Mouse (Mus musculus) heart, embryonic 11.5 days (tissue): Measurements from ENCODE around the gene Socs7. TPM values are rescaled to one million over a fixed set of nuclear protein-coding genes. Genes with fewer than 3 reads are reported as not detected.

ENCODE experiments used
- ATAC-seq: fragments of 200-750 bp; cut with Nextera tagmentation; replicated peaks from 2 replicates; pipeline ENCODE4 v1.8.0; 2017; ENCODE audit warnings: moderate library complexity; ENCODE audit not compliant: insufficient number of reproducible peaks, low FRiP score, low TSS enrichment
- H3K27ac ChIP-seq: fragments of 300-500 bp; sonication (generic); 2 replicates; pipeline ENCODE4 v1.5.1; 2014; ENCODE audit warnings: mild to moderate bottlenecking, low read depth, low read length
- H3K27me3 ChIP-seq: fragments of 300-500 bp; sonication (generic); 2 replicates; pipeline ENCODE4 v1.6.1; 2014; ENCODE audit warnings: mild to moderate bottlenecking, low read length, mixed read lengths; ENCODE audit not compliant: control insufficient read depth, insufficient read depth
- H3K36me3 ChIP-seq: fragments of 300-500 bp; sonication (generic); 2 replicates; pipeline ENCODE4 v1.6.1; 2014; ENCODE audit warnings: mild to moderate bottlenecking, low read length, moderate library complexity, mixed read lengths; ENCODE audit not compliant: control insufficient read depth, insufficient read depth
- H3K4me1 ChIP-seq: fragments of 300-500 bp; sonication (generic); 2 replicates; pipeline ENCODE4 v1.6.1; 2014; ENCODE audit warnings: low read length; ENCODE audit not compliant: control insufficient read depth, insufficient read depth
- H3K4me2 ChIP-seq: fragments of 300-500 bp; sonication (generic); 2 replicates; pipeline ENCODE4 v1.6.1; 2014; ENCODE audit warnings: mild to moderate bottlenecking, moderate library complexity
- H3K4me3 ChIP-seq: fragments of 300-500 bp; sonication (generic); 2 replicates; pipeline ENCODE4 v1.5.1; 2014; ENCODE audit warnings: low read depth, low read length
- H3K9ac ChIP-seq: fragments of 300-500 bp; sonication (generic); 2 replicates; pipeline ENCODE4 v1.6.1; 2014; ENCODE audit warnings: mild to moderate bottlenecking, low read depth, low read length, moderate library complexity
- H3K9me3 ChIP-seq: fragments of 300-500 bp; sonication (generic); replicated peaks from 2 replicates; pipeline ENCODE4 v1.6.1; 2016; ENCODE audit warnings: low read length; ENCODE audit not compliant: control insufficient read depth
- WGBS: fragments of 180-500 bp; shearing (Covaris S2); extraction: QIAGEN DNeasy Blood & Tissue Kit; methylation state at CpG from one replicate; pipeline ENCODE4 v1.1.7; 2014; ENCODE audit not compliant: insufficient replicate concordance; 5-methylcytosine and 5-hydroxymethylcytosine counted together
- polyA plus RNA-seq: library from polyadenylated mRNA; unstranded; fragments of >200 nt; fragmentation: Nextera tagmentation; extraction: Ambion mirVana; gene quantifications from 2 replicates; pipeline ENCODE4 v1.2.1, GENCODE M21; 2014

Socs7 gene
- polyA plus RNA-seq, 1 experiment from 2014 or later = 2.9 TPM

DNA sequence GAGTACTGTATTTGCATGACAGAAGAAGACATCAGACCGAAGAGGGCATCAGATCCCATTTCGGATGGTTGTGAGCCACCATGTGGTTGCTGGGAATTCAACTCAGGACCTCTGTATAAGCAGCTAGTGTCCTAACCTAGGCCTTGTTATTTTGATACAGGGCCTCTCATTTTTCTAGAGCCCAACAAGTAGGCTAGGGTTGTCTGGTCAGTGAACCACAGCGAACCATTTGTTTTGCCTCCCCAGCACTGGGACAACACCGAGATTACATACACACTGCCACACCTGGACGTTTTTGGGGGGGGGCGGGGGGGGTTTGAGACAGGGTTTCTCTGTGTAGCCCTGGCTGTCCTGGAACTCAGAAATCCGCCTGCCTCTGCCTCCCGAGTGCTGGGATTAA lies 71.8 kb downstream of the Socs7 start:
- no peak overlapping the region for H3K4me2 ChIP-seq
- peak overlapping the region; percentile 92; the same call in 1 of the 2 replicates for H3K27ac ChIP-seq
- no peak overlapping the region for H3K9ac ChIP-seq
- no peaks in the 10 kb centered on the region for H3K27me3 ChIP-seq
- no peaks in the 10 kb centered on the region for H3K36me3 ChIP-seq
- no peaks in the 10 kb centered on the region for H3K9me3 ChIP-seq
- WGBS = 74% methylated on average over 8 of the region's 8 CpGs
- H3K4me3 ChIP-seq = no peak overlapping the region
- H3K4me1 ChIP-seq = peaks cover 54% of the 10 kb centered on the region
- ATAC-seq = no peak

DNA sequence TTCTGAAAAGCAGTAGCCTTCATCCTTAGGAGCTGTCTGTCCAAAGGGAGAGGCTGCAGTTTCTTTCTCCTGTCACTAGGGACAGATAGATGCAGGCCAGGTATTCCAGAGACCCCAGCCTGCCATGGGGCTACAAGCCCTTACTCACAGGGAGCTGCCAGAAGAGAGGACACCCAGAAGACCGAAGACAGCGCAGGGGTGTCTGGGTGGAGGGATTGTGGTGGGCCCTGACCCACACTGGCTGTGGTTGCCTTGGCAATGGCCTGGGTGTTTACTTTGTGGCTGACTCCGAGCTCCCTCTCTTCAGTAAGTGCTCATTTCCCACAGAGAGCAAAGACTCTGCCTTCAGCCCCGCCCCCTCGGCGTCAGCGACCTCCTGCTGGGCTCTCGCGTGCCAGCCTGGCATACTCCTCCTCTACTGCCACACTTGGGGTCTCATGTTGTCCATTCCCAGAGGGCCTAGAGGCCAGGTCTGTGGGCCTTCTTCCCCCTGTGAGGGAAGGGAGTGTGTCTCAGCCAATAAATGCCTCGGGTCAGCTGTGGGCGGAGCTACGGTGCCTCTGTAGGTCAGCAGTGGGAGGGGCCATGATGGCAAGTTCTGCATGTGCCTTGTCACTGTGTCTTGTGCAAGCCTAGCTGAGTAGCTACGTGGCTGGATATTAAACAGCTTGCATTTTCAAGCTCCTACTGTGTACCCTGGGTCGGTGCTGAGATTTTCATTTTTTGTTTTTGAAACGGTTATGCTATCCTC lies 72.5 kb downstream of the Socs7 start:
- peaks cover 54% of the 10 kb centered on the region for H3K4me1 ChIP-seq
- ATAC-seq = peak; percentile 74
- peak overlapping the region; percentile 92 for H3K27ac ChIP-seq
- H3K27me3 ChIP-seq = no peaks in the 10 kb centered on the region
- 2% methylated on average over 15 of the region's 15 CpGs for WGBS
- H3K9me3 ChIP-seq = no peaks in the 10 kb centered on the region
- H3K36me3 ChIP-seq = no peaks in the 10 kb centered on the region
- H3K4me2 ChIP-seq = peak overlapping the region; percentile 62
- H3K4me3 ChIP-seq = peak overlapping the region; percentile 29
- peak overlapping the region; percentile 1; the same call in 1 of the 2 replicates for H3K9ac ChIP-seq

DNA sequence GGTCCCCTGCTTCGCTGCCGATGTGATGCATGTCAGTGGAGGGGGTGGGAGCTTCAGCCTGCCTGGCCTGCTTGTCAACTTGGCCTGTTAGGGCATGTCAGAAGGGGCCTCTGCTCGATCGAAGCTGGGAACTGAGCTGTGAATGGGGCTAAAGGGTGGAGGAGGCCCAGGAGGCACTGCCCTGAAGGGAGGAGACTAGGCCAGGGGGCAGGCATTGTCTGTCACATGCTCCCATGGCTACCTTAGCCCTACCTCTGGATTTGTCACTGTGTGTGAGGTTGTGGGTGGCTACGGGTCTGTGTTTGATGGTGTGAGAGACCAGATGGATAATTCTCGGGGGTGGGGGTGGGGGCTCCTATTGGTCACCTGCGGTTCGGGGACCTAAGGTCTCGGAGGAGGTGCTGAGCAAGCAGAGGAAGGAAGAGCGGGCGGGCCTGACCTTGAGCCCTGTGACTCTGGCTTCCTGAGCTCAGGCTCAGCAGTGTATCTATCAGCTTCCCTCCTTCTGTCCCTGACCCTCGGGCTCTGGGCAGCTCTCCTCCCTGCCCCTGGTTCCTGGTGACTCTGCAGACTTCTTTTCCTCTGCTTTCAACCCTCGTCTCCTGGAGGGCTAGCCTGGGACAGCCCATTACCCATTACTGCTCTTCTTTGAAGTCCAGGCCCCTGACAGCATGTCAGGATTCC lies 73.6 kb downstream of the Socs7 start:
- H3K36me3 ChIP-seq = no peaks in the 10 kb centered on the region
- H3K27me3 ChIP-seq = no peaks in the 10 kb centered on the region
- H3K9ac ChIP-seq = peak overlapping the region; percentile 58
- peak; percentile 24; the same call in 1 of the 2 replicates for ATAC-seq
- 20% methylated on average over 13 of the region's 13 CpGs for WGBS
- peaks cover 56% of the 10 kb centered on the region for H3K4me1 ChIP-seq
- H3K27ac ChIP-seq = peak overlapping the region; percentile 92
- H3K9me3 ChIP-seq = no peaks in the 10 kb centered on the region
- H3K4me2 ChIP-seq = peak overlapping the region; percentile 62
- H3K4me3 ChIP-seq = no peak overlapping the region

DNA sequence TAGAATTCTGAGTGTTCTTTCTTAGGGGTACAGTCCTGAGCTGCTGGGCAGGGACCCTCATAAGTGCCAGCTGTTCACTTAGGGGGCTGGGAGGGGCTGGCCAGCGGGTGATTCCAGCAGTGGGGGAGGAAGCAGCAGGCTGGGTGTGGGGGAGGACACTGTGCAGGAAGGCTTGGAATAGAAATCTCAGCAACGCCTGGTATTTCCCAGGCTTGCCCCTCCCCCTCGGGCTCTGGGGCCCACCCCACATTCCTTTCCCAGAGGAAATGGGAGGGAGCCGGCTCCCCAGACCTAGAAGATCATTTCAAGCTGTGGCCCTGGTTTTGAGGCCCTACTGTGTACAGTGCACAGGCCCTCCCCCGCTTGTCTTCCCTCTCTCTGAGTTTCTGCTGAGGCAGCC lies 75.4 kb downstream of the Socs7 start:
- Histone ChIP-seq H3K4me3 (no peak overlapping the region), H3K4me1 (peaks cover 74% of the 10 kb centered on the region), H3K27ac (peak overlapping the region; percentile 92), H3K9ac (peak overlapping the region; percentile 52; the same call in 1 of the 2 replicates), H3K36me3 (no peaks in the 10 kb centered on the region), H3K27me3 (no peaks in the 10 kb centered on the region), H3K9me3 (no peaks in the 10 kb centered on the region), H3K4me2 (peak overlapping the region; percentile 47)
- WGBS = 7% methylated on average over 5 of the region's 5 CpGs
- ATAC-seq = peak; percentile 23; the same call in 1 of the 2 replicates

DNA sequence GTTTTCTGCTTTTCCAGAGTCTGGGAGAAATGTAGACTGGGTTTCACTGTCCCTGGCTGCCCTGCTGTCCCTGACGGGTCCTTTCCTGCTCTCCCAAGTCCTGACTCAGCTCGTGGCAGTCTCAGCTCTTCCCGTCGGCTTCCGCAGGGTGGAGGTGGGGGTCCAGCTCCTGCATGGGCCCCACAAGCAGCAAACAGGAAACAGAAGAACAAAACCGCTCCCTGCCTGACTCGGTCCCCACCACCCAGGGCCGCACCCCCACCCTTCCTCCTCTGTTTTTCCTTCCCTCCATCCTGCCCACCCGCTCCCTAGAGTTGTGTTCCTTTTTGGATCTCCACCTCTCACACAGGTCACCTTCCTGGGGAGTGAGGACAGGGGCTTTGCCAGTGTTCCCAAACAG lies 76.5 kb downstream of the Socs7 start:
- no peaks in the 10 kb centered on the region for H3K9me3 ChIP-seq
- H3K4me3 ChIP-seq = no peak overlapping the region
- WGBS = 34% methylated on average over 9 of the region's 9 CpGs
- no peak for ATAC-seq
- H3K4me1 ChIP-seq = peaks cover 84% of the 10 kb centered on the region
- no peaks in the 10 kb centered on the region for H3K36me3 ChIP-seq
- no peaks in the 10 kb centered on the region for H3K27me3 ChIP-seq
- peak overlapping the region; percentile 47; the same call in 1 of the 2 replicates for H3K4me2 ChIP-seq
- H3K27ac ChIP-seq = peak overlapping the region; percentile 92
- peak overlapping the region; percentile 52; the same call in 1 of the 2 replicates for H3K9ac ChIP-seq

DNA sequence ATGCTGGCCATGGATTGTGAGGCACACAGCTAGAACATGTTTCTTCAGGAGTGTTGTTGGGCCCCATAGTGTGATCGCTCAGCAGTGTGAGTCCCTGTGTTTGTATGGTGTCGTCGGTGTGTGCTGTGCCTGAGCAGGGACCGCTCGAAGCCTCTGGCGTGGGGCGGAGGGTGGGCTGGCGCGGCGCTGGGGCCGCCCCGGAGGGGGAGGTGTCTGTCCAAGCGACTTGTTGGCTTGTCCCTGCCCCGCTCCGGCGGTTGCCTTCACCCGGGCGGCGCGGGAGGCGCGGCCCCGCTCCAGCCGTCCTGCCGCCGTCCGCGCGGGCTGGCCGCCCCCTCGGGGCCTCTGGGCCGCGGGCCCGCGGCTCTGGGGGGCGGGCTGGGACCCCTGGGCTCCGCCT lies 77.6 kb downstream of the Socs7 start:
- H3K4me2 ChIP-seq = peak overlapping the region; percentile 87
- H3K36me3 ChIP-seq = peaks cover 4% of the 10 kb centered on the region
- H3K27me3 ChIP-seq = no peaks in the 10 kb centered on the region
- peak; percentile 73 for ATAC-seq
- H3K27ac ChIP-seq = peak overlapping the region; percentile 92
- peak overlapping the region; percentile 95 for H3K4me3 ChIP-seq
- 1% methylated on average over 18 of the region's 37 CpGs for WGBS
- H3K4me1 ChIP-seq = peaks cover 81% of the 10 kb centered on the region
- no peaks in the 10 kb centered on the region for H3K9me3 ChIP-seq
- peak overlapping the region; percentile 90 for H3K9ac ChIP-seq

DNA sequence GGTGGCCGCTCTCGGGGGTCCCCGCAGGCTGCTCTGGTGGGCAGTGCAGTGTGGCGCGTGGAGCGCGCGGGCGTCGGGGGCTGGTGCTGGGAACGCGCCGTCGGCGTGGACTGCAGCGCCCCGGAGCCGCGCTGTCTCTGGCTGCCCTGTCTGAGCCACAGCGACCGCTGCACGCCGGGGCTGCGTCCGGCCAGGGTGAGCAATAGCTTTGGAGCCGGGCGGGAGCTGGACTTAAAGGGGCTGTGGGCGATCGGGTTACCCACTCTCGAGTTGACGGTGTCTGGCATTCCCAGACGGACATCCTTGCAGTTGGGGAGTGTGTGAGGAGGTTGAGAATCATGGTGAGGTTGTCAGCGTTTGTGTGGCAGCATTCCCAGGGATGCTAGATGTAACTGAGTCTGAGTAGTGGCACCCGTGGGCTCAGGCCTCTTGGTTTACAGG lies 78.1 kb downstream of the Socs7 start:
- peak overlapping the region; percentile 95 for H3K4me3 ChIP-seq
- peak; percentile 17; the same call in 1 of the 2 replicates for ATAC-seq
- H3K4me2 ChIP-seq = peak overlapping the region; percentile 87
- H3K4me1 ChIP-seq = peaks cover 79% of the 10 kb centered on the region
- WGBS = 1% methylated on average over 34 of the region's 34 CpGs
- peak overlapping the region; percentile 92 for H3K27ac ChIP-seq
- H3K27me3 ChIP-seq = no peaks in the 10 kb centered on the region
- no peaks in the 10 kb centered on the region for H3K9me3 ChIP-seq
- H3K36me3 ChIP-seq = peaks cover 7% of the 10 kb centered on the region
- peak overlapping the region; percentile 90 for H3K9ac ChIP-seq

DNA sequence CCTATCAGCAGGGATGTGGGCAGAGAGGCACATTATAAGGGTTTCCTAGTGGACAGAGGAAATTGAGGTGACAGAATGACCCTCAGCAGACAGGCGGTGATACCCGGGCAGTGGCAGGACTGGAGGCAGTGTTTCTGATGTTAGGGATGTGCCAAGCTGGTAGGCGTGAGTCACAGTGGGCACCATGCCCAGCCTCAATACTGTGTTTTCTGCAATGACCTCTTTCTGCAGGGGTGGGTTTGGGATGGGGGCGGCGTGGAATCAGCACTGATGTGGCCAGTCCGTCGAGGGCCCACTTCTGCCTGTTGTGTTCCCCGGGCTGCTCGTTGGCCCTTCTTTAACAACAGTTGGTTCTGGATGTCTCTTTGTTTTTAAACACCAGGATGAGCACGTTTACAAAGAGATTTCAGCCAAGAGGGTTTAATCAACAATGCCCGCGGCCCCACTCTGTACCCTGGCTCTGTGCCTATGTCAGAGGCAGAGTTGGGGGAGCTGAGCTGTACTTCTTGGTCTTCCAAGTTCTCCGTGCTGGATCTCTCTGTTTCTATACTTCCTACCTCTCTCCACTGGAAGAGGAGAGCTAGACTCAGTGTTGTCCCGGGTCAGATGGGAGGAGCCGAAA lies 78.8 kb downstream of the Socs7 start:
- H3K4me3 ChIP-seq = peak overlapping the region; percentile 95
- H3K4me2 ChIP-seq = peak overlapping the region; percentile 87
- H3K36me3 ChIP-seq = peaks cover 11% of the 10 kb centered on the region
- peaks cover 79% of the 10 kb centered on the region for H3K4me1 ChIP-seq
- WGBS = 31% methylated on average over 15 of the region's 15 CpGs
- H3K9me3 ChIP-seq = no peaks in the 10 kb centered on the region
- peak overlapping the region; percentile 92 for H3K27ac ChIP-seq
- no peak for ATAC-seq
- H3K27me3 ChIP-seq = no peaks in the 10 kb centered on the region
- peak overlapping the region; percentile 90 for H3K9ac ChIP-seq
